Mouse (Mus musculus) heart, adult 8-10 months (tissue): ENCODE measurements at regions not wholly inside any gene's neighbourhood (a gene's known extent, or its start where the extent isn't known, plus 50 kb on each side); places are given as distances from the start of the nearest gene placed in this dataset.

Experiments
- DNase-seq: peaks from one replicate; pipeline ENCODE4 v3.0.0; 2022; ENCODE audit warnings: low spot score

DNA sequence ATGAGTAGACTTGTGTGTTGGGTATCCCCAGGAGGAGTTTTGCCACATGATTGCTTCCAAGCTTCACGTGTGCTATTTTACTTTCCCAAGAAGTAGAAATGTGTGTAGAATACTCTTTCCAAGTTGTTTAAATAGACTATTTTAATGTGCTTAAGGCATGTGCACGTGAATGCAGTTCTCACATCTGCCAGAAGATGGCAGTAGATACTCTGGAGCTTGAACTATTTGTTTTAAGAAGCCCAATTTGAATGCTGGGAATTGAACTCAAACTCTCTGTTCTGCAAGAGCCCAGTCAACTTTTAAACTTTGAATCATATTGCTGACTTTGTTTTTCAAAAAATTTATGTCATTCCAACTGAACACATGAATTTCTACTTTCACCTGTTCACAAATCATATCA is 431.3 kb upstream of the Reg3g start:
- peak; percentile 2 for DNase-seq

DNA sequence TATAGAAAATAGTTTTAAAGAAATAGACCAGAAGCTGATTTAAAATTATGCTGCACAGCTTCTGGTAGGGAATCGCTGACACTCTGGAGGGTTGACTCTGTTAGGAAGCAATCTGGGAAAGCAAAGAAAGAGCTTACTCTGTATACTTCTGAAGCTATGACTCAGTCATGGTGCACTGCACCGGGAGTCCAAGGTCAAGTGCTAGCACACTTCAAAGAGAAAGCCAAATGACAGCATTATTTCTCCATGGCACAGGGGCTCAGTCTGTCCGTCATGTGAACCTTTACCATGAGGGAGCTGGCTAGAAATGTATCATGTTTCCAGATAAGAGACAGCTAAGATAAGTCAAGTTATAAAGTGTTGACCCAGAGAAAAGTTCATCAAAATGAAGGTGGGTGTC is 424.1 kb upstream of the Reg3g start:
- no peak for DNase-seq

DNA sequence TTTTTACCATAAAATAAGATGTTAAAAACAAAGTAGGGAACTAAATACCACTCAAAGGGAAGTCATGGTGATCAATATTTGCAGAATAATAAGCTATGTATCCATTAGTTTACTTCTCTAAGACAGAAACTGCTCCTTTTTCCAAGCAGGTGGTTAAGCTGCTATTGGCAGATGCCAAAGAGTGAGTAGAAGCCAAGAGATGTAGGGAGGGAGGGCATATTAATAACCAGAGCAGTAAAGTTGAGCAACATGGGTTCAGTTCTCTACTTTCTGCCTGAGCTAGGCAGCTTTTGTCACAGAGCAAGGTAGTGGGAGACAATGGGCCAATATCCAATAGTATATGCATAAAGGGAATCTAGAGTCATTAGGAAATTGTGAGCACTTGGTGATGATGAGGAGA is 394.4 kb upstream of the Reg3g start:
- no peak for DNase-seq

DNA sequence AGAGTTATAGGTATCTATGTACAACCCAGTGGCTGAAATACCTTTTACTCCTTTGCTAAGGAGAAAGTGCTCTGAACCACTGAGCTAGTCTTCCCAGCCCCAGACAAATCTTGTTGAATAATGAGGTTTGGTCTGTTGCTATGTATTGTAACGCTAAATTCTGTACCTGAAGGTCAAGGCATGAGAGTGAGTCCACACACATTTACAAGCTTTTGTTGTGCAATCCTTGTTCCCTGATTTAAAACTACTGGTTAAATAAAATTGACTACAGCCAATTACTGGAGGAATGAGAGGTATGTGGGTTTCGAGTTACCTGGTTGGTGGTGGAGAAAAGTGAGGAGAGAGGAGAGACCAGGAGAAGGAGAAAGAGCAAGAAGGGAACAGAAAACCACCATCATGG is 372.6 kb upstream of the Reg3g start:
- no peak for DNase-seq

DNA sequence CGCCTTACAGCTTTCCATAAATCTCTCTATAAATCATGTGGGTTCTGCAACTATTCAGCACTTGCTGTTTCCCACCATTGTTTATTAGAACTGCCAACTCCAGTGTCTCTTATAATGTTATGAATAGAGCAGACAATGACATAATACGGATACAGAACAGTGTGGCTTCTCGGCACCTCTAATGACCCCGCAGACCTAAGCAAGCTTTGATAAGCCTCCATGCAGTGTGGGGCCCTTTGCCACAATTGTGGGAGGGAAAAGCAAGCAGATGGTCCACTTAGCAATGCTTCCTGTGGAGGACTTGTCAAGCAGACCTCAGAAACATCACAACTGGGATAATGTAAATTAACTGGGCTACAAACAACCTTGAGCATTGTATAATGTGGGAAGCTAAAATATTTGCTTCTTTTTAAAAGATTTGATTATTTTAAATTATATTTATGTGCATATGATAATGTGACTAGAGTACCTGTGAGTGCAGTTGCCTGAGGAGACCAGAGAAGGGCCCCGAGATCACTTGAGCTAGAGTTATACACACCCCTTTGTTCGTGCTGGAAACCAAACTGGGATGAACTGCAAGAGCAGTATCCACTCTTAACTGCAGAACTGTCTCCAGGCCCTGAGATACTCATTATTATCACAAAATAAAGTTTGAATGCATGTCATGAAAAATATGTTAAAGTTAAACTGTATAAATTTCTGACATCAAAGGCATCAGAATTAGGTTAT is 357.4 kb upstream of the Reg3g start:
- DNase-seq, result no peak

DNA sequence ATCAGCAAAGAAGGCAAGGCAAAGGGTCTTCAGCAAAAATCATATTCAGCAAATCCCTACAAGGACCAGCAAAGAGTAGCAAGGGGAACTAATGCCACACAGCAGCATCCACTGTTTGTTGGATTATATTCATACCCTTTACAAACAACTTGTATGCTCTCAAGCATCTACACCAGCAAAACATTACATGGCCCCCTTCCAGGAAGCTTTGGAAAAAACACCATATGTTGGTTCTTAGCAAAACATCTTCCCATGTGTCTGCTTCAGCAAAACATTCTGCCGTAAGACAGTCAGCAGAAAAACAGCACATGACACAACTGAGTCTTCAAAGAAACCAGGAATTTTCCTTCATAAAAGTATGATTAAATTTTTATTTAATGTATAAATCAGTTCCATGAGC is 352.6 kb upstream of the Reg3g start:
- DNase-seq, result no peak

DNA sequence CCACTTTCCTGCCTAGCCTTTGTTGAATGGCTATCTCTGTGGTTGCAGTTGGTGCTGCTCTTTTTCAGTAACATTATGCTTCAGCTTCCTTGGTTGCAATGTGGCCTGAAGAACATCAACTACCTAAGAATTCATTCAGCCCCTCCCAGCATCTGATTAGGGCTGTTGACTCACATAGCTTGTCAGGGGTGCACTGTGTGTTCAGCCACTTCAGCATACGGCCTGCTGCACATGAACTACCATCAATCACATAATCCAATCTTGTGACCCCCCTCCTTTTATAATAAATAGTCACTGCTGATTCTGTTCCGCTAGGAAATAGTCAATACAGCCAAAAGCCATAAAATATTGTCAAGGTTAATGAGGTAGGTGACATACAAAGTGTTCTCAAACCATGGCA is 328.3 kb upstream of the Reg3g start:
- DNase-seq, result no peak

DNA sequence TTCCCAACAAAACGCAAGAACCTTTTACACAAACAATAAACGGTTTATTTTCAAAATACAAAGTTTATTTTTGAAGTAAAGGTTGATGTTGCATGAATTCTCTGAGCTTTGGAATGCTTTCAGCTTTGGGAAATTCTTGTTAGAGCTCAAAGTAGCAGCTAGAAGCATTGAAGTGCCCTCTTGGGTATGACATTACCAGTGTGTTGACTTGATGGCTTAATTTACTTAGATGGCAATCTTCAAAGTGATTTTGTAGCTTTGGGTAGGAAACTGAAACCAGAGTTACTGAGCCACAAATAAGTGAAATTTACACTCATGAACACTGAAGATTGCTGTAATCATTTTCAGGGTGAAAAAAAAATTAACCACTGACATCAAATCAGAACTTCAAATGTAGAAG is 320.3 kb upstream of the Reg3g start:
- no peak for DNase-seq

DNA sequence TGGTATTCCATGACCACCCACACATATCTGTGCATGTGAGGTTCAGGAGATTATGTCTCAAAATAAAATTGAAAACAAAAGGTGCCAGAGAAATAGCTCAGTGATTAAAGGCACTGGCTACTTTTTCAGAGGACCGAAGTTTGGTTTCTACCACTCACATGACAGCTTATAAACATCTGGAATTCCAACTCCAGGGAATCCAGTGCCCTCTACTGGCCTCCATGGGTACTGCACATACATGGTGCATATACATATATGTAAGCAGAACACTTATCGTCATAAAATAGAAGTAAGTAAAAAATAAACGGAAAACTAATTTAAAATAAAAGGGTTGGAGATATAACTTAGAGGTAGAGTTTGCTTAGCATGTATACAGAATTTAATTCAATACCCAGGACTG is 288.9 kb upstream of the Reg3g start:
- no peak for DNase-seq
